Mouse (Mus musculus): Measurements from ENCODE around the gene Cnpy2. TPM values are rescaled to one million over a fixed set of nuclear protein-coding genes. Genes with fewer than 3 reads are reported as not detected.
"Not testable (repeated sequence)": the region's sequence is repeated elsewhere in the genome, so short reads cannot be mapped to it uniquely, and the experiment has no call there.

Gene Cnpy2
- total RNA-seq (2021): 10 to 100 TPM; 64.7 to 70.5 TPM

DNA sequence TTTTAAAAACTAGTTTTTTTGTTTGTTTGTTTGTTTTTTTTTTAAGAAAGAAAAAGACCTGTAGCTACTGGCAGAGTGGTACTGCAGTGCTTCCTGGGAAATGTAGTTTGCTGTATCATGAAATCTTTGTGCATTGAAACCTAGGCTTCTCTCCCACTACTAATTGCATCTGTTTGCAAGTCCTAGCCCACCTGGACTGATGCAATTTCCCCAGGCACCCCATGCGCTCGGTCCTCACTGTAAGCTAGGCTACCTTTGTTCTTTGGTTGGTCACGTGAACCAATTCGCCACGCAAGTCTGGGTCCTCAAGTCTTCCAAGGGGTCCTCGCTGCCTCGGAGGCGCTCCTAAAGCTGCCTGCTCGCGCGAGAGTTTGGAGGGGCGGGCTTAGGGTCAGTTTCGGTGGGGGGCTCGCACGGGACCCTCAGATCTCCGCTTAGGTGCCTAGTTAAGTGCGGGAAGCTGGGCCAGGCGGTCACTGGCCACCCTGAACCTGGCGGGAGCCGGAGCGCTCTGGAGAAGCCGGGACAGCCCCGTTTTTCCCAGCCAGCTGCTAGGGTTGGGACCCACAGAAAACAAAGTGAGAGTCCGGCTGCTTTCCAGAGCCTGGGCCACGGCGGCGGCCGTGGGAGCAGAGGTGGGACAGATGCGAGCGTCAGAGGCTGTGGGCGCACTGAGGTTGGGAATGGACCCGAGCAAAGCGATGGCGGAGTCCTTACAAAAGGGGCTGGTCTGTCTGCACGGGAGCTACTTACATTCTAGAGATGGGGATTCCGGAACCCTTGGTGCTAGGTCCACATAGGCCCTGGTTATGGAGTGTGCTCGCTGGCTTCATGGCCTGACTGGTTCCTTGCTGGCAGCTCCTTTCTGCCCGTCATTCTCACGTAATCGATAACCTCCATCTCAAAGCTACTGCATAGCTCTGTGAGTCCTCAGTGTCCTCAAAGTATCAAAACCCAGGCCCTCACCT is at the start of gene Cnpy2:
TSS of gene Cnpy2 (plus strand) at position 319 of the 968 bp plus-strand sequence.
- peak; percentile 87 to 90 for DNase-seq (ENCODE audit: low spot score in 2 of 2)
- intact Hi-C loops (cut with DNase I): loop anchor here (1.0 kb wide), 1 partner anchor 19 kb away; the partner anchor contains the start of gene Pan2

DNA sequence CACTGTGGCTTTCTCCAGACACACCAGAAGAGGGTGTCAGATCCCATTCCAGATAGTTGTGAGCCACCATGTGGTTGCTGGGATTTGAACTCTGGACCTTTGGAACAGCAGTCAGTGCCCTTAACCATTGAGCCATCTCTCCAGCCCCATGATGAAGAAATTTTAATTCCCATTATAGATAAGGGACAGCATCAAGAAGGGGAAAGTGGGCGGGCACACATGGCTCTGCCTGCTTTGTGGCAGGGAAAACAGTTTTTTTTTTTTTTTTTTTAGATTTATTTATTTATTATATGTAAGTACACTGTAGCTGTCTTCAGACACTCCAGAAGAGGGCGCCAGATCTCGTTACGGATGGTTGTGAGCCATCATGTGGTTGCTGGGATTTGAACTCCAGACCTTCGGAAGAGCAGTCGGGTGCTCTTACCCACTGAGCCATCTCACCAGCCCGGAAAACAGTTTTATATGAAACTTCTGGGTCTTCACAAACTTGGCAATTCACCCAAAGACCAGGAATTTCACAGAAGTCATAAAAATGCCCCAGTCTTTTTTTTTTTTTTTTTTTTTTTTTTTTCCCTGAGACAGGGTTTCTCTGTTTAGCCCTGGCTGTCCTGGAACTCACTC is 49.3 kb upstream of the Cnpy2 start:
- intact Hi-C loops (cut with DNase I): loop anchor here (5.0 kb wide), 1 partner anchor 41 kb away; the partner anchor contains the start of gene Timeless
- not testable (repeated sequence) for DNase-seq (ENCODE audit: low spot score in 2 of 2)

DNA sequence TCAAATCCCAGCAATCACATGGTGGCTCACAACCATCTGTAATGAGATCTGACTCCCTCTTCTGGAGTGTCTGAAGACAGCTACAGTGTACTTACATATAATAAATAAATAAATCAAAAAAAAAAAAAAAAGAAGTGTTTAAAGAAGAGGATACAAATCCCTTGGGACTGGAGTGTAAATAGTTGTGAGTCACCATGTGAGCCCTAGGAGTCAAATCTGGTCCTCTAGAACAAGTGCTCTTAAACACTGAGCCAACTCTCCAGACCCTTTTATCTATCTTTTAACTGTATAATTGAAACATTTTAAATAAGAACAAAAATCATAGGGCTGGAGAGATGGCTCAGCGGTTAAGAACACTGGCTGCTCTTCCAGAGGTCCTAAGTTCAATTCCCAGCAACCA is 46.9 kb upstream of the Cnpy2 start:
- DNase-seq (ENCODE audit: low spot score in 2 of 2); intact Hi-C loops (cut with DNase I): not testable (repeated sequence)

DNA sequence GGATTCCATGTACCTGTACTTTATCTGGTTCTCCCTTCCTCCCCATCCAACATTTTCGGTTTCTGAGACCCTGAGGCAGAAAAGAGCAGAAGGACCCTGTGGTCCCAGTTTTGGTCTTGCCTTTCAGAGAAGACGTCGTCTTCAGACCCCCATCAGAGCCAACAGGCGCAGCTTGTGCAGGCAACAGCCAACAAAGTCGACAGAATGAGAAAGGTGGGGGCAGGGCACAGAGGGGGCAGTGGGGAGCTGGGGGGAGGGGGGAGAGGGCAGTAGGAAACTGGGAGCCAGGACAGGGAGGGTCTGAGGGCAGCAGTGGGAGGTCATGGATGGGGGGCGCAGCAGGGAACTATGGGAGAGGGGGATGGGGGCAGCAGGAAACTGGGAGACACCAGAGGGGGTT is 44.1 kb upstream of the Cnpy2 start:
- intact Hi-C loops (cut with DNase I): no loop called here
- no peak for DNase-seq (ENCODE audit: low spot score in 2 of 2)

DNA sequence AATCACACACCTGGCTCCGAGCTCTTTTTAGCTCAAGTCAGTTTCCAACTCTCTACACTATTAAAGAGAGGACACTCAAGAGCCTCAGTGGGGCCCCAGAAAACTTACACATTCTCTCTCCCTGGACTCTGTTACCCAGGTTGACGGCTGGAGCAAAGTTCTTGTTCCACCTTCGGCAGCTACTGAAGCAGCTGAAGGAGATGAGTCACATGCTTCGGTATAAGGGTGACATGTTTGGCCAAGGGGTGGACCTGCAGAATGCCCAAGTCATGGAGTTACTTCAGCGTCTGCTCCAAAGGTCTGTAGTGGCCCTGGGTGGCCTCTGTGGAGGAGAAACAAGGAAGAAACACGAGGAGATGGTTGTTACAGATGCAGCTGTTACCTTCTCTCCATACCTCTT is 41.3 kb upstream of the Cnpy2 start:
- intact Hi-C loops (cut with DNase I): no loop called here
- DNase-seq (ENCODE audit: low spot score in 2 of 2): no peak

DNA sequence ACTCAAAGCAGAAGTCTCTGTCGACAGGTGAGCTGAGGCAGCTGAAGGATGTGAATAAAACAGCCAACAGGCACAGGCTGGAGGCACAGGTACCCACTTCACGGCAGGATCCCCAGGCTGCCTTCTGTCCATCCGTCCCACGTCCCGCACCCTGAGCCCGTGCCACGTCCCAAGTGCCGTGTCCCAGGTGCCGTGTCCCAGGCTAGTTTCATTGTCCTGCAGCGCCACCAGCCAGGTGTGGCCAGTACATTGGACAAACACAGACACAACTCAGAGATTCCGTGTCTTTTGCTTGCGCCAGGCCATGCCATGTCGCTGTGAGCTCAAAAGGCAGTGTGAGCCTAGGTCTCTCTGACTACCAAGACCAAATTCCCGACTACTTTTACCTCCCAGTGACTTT is 40.6 kb upstream of the Cnpy2 start:
- no peak for DNase-seq (ENCODE audit: low spot score in 2 of 2)
- intact Hi-C loops (cut with DNase I): no loop called here

DNA sequence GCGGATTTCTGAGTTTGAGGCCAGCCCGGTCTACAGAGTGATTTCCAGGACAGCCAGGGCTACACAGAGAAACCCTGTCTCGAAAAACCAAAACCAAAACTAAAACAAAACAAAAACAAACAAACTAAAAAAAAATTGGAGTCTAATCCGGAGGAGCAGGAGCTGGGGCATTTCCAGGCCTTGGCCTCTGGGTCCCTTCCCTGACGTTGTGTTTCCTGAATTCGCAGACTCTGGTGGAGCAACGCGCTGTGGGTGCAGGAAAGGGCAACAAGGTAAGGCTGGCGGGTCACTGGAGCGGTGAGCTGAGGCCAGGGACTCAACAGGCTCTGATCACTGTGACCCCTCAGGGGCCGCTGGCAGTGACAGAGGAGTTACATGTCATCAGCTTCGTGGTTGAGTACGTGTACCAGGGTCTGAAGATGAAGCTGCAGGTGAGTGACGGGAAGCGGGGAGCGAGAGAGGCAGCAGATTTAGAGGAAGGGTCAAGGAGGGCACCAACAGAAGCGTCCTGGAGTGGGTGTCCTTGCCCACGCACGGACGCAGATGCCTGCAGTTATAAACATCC is 39.3 kb upstream of the Cnpy2 start:
- intact Hi-C loops (cut with DNase I): no loop called here
- no peak for DNase-seq (ENCODE audit: low spot score in 2 of 2)

DNA sequence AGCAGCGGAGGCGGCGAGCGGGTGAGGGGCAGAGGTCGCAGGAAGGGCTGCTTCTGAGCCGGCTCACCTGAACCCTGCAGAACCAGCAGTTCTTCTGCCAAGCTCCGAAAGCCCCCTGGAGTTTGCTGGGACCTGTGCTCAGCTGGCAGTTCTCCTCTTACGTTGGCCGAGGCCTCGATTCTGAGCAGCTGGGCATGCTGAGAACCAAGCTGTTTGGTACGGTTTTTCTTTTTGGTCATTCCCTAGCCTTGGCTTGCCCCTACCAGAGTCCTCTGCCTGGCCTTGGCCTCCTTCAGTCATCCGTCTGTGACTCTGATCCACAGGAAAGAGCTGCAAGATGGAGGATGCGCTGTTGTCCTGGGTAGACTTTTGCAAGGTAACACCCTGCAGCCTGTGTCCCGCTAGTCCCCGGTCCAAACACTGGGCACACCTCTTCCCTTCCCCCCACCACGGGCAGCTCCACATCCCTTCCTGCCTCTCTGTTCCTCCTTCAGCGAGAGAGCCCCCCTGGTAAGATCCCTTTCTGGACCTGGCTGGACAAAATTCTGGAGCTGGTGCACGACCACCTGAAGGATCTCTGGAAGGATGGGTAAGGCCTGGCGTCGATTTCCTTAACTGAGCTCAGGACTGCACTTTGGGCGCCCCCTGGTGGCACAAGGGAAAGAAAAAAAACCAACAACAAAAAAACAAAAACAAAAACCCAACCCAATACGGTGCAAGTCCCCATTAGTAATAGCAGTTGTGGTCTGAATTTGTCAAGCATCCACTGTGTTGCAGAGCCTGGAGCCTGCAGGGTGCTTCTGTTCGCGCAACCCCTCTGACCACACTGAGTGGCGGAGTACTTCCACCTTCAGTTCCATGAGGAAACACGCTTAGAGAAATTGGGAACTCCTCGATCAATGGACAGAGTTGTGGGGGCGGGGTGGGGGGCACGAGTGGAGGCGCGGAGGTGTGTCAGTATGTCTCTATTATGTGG is 38.4 kb upstream of the Cnpy2 start:
- intact Hi-C loops (cut with DNase I): loop anchor here (2.0 kb wide), 1 partner anchor 71 kb away; no protein-coding TSS in a partner anchor
- peak; percentile 48 to 57 for DNase-seq (ENCODE audit: low spot score in 2 of 2)

DNA sequence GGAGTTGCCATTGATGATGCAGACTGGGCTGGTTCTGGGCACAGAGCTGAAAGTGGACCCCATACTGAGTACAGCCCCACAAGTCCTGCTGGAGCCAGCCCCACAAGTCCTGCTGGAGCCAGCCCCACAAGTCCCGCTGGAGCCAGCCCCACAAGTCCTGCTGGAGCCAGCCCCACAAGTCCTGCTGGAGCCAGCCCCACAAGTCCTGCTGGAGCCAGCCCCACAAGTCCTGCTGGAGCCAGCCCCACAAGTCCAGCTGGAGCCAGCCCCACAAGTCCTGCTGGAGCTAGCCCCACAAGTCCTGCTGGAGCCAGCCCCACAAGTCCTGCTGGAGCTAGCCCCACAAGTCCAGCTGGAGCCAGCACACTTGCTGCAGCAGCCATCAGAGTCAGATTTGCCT is 31.7 kb upstream of the Cnpy2 start:
- DNase-seq (ENCODE audit: low spot score in 2 of 2); intact Hi-C loops (cut with DNase I): not testable (repeated sequence)

DNA sequence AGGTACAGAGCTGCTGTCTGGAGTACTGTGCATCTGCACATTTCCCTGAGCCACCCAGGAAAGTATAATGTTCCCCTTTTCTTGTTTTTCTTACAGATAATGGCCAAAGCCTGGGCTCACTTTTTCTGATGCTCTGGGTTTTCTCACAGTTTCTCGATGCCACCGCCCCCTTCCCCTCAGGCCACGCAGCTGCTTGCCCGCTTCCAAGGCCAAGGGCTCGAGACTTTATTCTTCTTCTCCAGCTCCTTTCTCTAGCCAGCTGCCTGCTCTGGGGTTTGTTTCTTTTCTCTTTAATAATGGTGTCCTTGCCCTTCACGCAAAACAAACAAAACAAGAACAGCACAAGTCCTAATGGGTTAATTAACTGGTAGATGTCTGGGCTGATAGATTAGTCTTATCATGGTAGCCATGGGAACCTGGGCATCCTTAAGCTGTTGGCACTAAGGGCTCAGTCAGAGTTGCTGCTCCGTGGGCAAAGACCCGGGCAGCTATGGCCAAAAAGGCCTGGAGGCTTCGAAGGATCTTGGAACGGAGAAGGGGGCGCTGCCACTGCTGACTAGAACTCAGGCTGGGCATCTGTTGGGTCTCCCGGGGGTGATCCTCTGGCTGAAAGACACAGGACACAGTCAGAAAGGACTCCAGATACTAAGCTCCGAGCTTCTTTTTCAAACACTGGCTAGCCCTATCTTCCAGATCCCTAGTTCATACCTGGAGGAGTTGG is 25.7 kb upstream of the Cnpy2 start:
- no peak for DNase-seq (ENCODE audit: low spot score in 2 of 2)
- intact Hi-C loops (cut with DNase I): no loop called here

DNA sequence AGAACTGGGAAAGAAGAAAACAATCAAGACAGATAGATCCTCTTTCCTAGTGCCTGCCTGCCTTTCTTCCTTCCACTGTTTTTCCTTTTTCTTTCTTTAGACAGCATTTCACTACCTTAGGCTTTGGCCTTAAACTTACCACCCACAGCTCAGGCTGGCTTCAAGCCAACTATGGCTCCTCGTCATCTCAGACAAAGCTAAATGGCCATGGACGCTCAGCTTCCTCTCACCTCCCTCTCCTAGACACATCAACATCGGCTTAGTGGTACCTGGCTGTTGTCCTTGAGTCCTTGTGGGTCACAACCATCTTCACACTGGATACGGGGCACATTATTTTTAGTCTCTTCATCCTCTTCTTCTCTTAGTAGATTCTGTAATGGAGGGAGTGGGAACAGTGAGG is 25.0 kb upstream of the Cnpy2 start:
- intact Hi-C loops (cut with DNase I): no loop called here
- DNase-seq (ENCODE audit: low spot score in 2 of 2): no peak

DNA sequence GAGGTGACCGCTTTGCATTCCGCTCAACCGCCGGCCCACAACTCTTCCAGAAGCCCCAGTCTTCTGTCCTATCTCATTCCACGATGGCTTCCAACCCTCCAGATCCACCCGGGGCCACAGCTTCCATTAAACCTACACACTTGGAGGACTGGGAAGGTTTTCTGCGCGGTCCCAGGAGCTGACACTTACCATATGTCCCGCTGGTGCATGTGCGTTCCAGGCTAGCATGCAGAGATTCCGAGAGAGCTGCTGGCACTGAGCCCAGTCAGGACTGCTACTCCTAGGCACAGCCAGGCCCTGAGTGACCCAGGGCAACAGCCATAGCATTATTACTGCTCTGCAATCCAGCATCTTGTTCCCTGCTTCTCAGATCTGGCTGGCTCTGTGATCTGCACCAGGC is 24.6 kb upstream of the Cnpy2 start:
- no peak for DNase-seq (ENCODE audit: low spot score in 2 of 2)

DNA sequence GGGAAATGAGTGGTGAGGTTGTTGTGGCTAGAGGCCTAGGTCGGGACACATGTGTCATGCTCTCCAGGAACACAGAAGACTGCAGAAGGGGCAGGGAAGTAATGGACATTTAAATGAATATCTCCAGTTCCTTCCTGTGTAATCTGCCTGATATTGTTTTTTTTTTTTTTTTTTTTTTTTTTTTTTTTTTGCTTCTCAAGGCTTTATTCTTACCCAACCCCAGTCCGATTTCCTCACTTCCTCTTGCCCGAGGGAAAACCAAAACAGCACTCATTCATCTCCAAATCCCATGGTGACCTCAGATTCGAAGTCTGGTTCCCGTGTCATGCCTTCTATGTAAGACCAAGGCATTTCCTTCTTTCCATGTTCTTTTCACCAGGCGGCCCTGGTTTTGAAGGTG is 24.0 kb upstream of the Cnpy2 start:
- intact Hi-C loops (cut with DNase I): no loop called here
- no peak for DNase-seq (ENCODE audit: low spot score in 2 of 2)

More for the DNA sequence above, 24.6 kb upstream of the Cnpy2 start:
- intact Hi-C loops (cut with DNase I): no loop called here

DNA sequence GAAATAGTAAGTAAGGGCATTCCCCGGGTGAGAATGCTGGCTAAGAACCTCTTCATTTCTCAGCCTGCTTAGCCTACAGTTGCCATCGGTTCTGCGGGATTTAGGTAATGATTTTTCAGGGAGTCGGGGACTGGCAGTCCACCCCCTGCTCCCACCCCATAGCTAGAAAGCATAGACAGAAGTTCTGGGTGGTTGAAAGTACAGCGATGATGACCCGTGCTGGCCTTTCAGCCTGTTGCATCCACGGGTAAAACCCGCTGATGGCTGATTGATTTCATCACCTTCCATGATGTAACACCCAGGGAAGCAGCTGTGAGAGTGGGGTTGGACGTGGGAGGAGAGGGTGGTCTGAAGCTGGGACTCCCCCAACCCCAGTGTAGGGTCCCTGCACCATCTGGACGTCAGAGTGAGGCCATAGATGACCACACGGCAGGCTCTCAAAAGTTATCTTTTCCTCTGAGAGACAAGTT is 23.5 kb upstream of the Cnpy2 start, which contains the start of gene Il23a:
TSS of gene Il23a (minus strand) at position 51 of the 470 bp plus-strand sequence.
- intact Hi-C loops (cut with DNase I): no loop called here
- no peak for DNase-seq (ENCODE audit: low spot score in 2 of 2)

DNA sequence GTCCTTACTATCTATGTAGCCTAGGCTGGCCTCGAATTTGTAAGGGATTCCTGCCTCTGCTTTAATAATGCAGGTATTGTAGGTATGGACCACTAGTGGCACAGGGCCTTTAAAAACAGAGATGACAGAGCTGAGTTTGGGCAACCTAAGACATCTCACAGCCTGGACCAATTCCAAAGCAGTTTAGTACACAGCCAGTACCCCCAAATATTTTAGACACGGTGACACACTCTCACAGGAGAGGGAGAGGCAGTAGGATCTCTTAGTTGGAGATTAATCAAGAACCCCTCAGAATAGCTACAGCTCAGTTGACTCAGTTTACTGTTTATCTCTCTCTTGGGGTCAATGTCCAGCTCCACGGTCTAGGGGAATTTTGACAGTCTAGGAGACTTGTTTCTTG is 19.9 kb upstream of the Cnpy2 start:
- no peak for DNase-seq (ENCODE audit: low spot score in 2 of 2)
- intact Hi-C loops (cut with DNase I): loop anchor here (2.0 kb wide), 1 partner anchor 32 kb away; the partner anchor contains the start of gene Stat2

DNA sequence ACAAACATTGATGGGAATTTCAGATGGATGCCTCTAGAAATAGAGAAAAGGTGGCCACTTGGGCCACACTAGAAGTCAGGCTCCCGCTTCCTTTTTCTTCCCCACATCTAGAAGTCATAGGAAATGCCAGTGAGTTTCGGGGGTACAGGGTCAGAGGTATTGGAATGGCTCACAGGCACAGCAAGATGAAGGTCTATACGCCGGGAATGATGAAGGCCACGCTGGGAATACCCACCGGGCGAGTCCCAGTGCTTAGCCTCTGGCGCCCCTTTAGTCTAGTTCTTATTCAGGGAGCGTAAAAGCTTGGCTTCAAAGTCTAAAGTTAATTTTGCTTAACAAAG is 19.5 kb upstream of the Cnpy2 start:
- no peak for DNase-seq (ENCODE audit: low spot score in 2 of 2)
- intact Hi-C loops (cut with DNase I): loop anchor here (1.0 to 2.0 kb wide), 3 partner anchors 20 to 35 kb away; partner anchors contain the start of genes Cnpy2, Cs and Stat2

DNA sequence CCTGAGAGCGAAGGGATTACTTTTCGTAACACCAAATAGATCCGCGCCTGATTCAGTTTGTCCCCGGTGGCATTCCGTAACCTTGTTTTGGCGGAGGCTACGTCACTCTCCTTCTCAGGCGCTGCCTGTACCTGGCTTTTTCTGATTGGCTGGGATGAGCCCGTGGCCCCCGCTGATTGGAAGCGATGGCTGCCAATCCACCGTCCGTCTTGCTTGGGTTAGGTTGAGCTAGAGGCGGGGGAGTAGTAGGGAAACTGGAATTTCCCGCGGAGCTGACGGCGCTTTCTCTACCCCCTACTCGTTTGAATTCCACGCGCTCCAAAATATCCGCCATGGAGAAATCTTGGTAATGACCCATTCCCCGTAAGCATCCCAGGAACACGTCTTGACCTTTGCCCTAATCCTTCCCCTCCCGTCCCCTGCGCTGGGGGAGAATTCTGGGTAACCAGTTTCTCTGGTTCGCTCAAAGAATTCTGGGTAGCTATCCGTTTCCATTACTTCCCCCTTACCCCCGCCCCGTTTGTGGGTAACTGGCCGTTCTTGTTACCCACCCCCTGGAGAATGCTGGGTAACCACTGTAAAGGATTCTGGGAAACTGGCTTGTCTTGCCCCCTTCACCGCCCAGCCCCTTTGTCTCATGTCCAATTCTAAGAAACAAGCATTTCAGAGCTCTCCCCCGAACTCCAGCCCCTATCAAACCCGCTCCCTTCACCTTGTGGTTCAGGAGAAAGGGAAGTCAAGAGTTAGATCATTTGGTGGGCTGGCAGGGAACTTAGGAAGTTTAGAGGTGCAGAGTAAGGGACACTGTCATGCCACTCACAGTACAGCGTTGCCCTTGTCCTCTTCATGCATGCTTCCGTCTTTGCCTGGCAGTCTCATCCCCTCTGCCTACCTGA is 18.9 kb upstream of the Cnpy2 start, which contains the start of gene Pan2:
TSS of gene Pan2 (plus strand) at position 210 of the 896 bp plus-strand sequence.
- peak; percentile 100 for DNase-seq (ENCODE audit: low spot score in 2 of 2)
- intact Hi-C loops (cut with DNase I): loop anchor here (1.0 to 2.0 kb wide), 3 partner anchors 19 to 34 kb away; partner anchors contain the start of genes Cnpy2, Cs and Stat2
